Mouse (Mus musculus) liver, adult 2 months (tissue): ENCODE data around the gene Hspb11. TPM values are rescaled to one million over a fixed set of nuclear protein-coding genes. Genes with fewer than 3 reads are reported as not detected.

Experiments used
- DNase-seq: peaks from one replicate; pipeline ENCODE4 v3.0.0-alpha.2; 2011; ENCODE audit warnings: low read depth, low spot score; ENCODE audit errors: extremely low read depth
- H3K27ac ChIP-seq: fragments of 200-500 bp; replicated peaks from 2 replicates; pipeline ENCODE4 v1.5.1; 2012; ENCODE audit warnings: low read depth, mild to moderate bottlenecking, control low read depth, inconsistent platforms, low read length; ENCODE audit not compliant: insufficient read depth
- H3K27me3 ChIP-seq: fragments of 200-500 bp; 2 replicates; pipeline ENCODE4 v1.6.1; 2012; ENCODE audit warnings: mild to moderate bottlenecking, moderate library complexity, low read length, inconsistent platforms; ENCODE audit not compliant: control insufficient read depth, insufficient read depth
- H3K36me3 ChIP-seq: fragments of 200-500 bp; 2 replicates; pipeline ENCODE4 v1.6.1; 2012; ENCODE audit warnings: low read length, inconsistent platforms; ENCODE audit not compliant: control insufficient read depth, insufficient read depth
- H3K4me1 ChIP-seq: fragments of 200-500 bp; 2 replicates; pipeline ENCODE4 v1.6.1; 2011; ENCODE audit warnings: low read length; ENCODE audit not compliant: control insufficient read depth, insufficient read depth
- H3K4me3 ChIP-seq: fragments of 200-500 bp; 2 replicates; pipeline ENCODE4 v1.5.1; 2011; ENCODE audit warnings: low read depth, mild to moderate bottlenecking, control low read depth, low read length, moderate library complexity; ENCODE audit not compliant: insufficient read depth
- H3K79me2 ChIP-seq: fragments of 200-500 bp; 2 replicates; pipeline ENCODE4 v1.6.1; 2012; ENCODE audit warnings: inconsistent platforms, mild to moderate bottlenecking, low read length, moderate library complexity; ENCODE audit not compliant: control insufficient read depth, insufficient read depth
- H3K9ac ChIP-seq: fragments of 200-500 bp; 2 replicates; pipeline ENCODE4 v1.6.1; 2012; ENCODE audit warnings: low read depth, mild to moderate bottlenecking, control low read depth, inconsistent platforms, low read length
- CTCF ChIP-seq: fragments of 200-500 bp; IDR thresholded peaks from 2 replicates; pipeline ENCODE4 v1.5.1; 2011; ENCODE audit warnings: low read depth, low read length, control low read depth
- POLR2A ChIP-seq: fragments of 200-500 bp; IDR thresholded peaks from 2 replicates; pipeline ENCODE4 v1.6.1; 2011; ENCODE audit warnings: low read length, control low read depth; ENCODE audit not compliant: insufficient read depth; ENCODE audit errors: extremely low read depth
- WGBS: fragments of 180-500 bp; shearing (Covaris S2); methylation state at CpG from one replicate; pipeline ENCODE4 v1.1.7; 2018; 5-methylcytosine and 5-hydroxymethylcytosine counted together
- polyA plus RNA-seq: library from polyadenylated mRNA; depleted of rRNA; stranded (reverse); fragments of >200 nt; gene quantifications from 2 replicates; pipeline ENCODE4 v1.2.3, GENCODE M21; 2012; rRNA removed
- total RNA-seq: library from RNA; depleted of rRNA; stranded (reverse); fragments of >200 nt; gene quantifications from 2 replicates; pipeline ENCODE4 v1.2.3, GENCODE M21; 2014; rRNA removed

Hspb11 gene
- total RNA-seq (9.1 and 10.2 TPM in 2 replicates), polyA plus RNA-seq (0.85 and 2.0 TPM in 2 replicates)

DNA sequence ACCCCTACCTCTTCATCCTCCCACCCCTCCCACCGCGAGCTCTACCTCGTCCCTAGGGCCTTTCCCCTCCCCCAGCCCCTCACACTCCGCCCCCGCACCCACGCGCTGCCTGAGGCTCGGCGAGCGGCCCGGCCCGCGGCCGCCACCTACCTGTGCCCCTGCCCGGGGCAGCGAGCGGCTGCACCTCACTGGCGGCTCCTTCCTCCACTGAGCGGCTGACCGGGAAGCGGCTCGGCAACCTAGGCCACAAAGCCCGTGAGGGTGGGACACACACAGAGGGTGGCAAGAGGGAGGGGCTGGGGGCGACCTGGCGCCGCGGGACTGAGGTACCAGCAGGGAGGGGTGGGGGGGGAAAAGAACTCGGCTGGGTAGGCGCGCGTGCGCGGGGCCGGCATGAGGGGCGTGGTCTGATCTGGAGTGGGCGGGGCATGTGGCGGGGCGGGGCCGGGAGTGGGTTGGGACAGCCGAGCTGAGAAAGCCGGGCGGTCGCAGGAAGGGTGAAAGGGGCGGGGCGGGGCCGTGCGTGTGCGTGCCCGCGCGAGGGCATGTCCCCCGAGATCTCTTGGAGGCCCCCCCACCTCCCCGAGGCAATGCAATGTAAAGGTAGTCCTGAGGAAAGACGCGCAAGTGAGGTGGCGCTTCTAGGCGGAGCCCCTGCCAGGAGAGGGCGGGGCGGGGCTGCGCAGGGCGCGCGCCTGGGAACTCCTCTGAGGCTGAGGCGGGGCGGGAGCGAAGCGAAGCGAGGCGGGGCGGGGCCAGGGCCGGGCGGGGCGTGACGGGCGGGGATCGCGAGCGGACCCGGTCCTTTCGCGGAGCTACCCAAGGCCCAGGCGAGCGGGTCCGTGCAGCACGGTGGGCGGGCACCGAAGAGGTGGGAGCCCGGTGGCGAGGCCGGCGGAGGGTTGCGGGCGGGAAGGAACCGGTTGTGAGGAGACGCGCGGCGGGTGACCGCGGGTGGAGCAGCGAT, at the start of gene Hspb11, which contains the start of gene Lrrc42:
Gene Hspb11 (plus strand): TSS at position 469 of the 967 bp plus-strand sequence.
Gene Lrrc42 (minus strand): TSS at position 408 of the 967 bp plus-strand sequence.
- H3K4me3 ChIP-seq, result peak within 1 kb of the TSS; percentile 79
- H3K27me3 ChIP-seq, result no peaks in the 10 kb centered on the region
- TF ChIP-seq POLR2A, result peak; percentile 48; the same call in 1 of the 2 replicates
- peak; percentile 45 for TF ChIP-seq CTCF
- DNase-seq, result peak; percentile 86
- H3K27ac ChIP-seq, result peak within 1 kb of the TSS; percentile 82
- no peaks in the 10 kb centered on the region for H3K36me3 ChIP-seq
- H3K79me2 ChIP-seq, result peaks cover 19% of the 10 kb centered on the region; the same call in 1 of the 2 replicates
- H3K9ac ChIP-seq, result peak within 1 kb of the TSS; percentile 99
- 1% methylated on average over 97 of the region's 101 CpGs for WGBS
- peaks cover 18% of the 10 kb centered on the region for H3K4me1 ChIP-seq

DNA sequence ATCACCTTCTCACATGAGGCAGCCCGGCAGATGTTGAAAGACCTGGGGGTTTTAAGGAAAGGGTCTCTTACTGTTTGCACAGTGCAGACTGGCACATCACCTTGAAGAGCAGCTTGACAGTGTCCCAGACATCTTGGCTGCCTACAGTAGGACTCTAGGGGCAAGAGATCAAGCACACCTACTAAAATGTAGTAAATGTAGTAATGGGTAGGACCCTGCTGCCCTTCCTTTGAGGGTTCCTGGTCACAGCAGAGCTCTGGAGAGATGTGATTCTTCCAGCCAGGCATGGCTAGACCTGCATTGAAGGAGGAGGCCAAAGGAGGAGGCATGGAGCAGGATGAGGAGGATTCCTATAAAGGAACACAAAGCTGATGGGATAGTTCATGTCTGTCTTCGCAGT, 46.4 kb upstream of the Hspb11 start:
- no peak overlapping the region for H3K4me3 ChIP-seq
- no peaks in the 10 kb centered on the region for H3K79me2 ChIP-seq
- H3K9ac ChIP-seq, result no peak overlapping the region
- H3K27me3 ChIP-seq, result no peaks in the 10 kb centered on the region
- TF ChIP-seq POLR2A (no peak), CTCF (no peak)
- no peak for DNase-seq
- H3K27ac ChIP-seq, result no peak overlapping the region
- peaks cover 19% of the 10 kb centered on the region for H3K36me3 ChIP-seq
- 95% methylated on average over 2 of the region's 2 CpGs for WGBS
- H3K4me1 ChIP-seq, result no peaks in the 10 kb centered on the region

- H3K27me3 ChIP-seq, result no peaks in the 10 kb centered on the region
- no peak for DNase-seq
- no peak within 1 kb of the TSS for H3K27ac ChIP-seq
- no peak within 1 kb of the TSS for H3K4me3 ChIP-seq
- no peaks in the 10 kb centered on the region for H3K79me2 ChIP-seq
- peaks cover 8% of the 10 kb centered on the region for H3K36me3 ChIP-seq
- no peaks in the 10 kb centered on the region for H3K4me1 ChIP-seq
- no peak within 1 kb of the TSS for H3K9ac ChIP-seq
- WGBS, result 94% methylated on average over 3 of the region's 3 CpGs
- TF ChIP-seq POLR2A (no peak), CTCF (no peak)
These were observed 44.5 kb upstream of the Hspb11 start, which contains the start of gene Ldlrad1 for GRCm38 (mm10) chr4:107208880-107209279. TSS of gene Ldlrad1 (plus strand) at chr4:107209180.

DNA sequence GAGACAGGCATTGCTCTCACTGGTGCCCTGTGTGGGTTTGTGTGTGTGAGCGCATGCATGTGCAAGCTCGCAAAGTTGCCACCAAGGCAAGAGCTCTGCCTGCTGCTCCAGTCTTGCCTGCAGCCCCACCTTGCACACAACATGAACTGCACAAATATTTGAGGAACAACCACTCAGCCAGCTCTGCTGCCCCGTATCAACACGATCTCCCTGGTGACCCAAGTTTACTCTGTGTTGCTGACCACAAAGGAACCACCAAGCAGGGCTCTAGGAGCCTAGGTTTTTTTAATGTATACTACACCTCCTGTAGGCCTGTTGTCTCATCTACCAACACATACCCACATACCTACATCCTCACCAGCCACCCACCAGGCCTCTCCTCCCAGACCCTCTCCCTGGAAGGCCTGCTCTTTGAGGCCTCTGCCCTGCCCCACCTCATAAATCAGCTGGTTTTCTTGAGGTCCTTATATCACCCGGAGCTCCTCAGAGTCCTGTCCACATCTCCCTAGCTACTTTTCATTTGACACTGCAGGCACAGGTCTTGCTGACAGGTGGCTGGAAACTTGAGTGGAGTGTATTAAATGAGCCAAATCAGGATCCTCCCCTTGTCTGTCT, 42.8 kb upstream of the Hspb11 start:
- H3K79me2 ChIP-seq, result no peaks in the 10 kb centered on the region
- no peaks in the 10 kb centered on the region for H3K4me1 ChIP-seq
- WGBS, result 29% methylated on average over 5 of the region's 5 CpGs
- TF ChIP-seq CTCF (no peak), POLR2A (no peak)
- no peak for DNase-seq
- no peak overlapping the region for H3K4me3 ChIP-seq
- H3K9ac ChIP-seq, result no peak overlapping the region
- no peak overlapping the region for H3K27ac ChIP-seq
- no peaks in the 10 kb centered on the region for H3K27me3 ChIP-seq
- H3K36me3 ChIP-seq, result no peaks in the 10 kb centered on the region

DNA sequence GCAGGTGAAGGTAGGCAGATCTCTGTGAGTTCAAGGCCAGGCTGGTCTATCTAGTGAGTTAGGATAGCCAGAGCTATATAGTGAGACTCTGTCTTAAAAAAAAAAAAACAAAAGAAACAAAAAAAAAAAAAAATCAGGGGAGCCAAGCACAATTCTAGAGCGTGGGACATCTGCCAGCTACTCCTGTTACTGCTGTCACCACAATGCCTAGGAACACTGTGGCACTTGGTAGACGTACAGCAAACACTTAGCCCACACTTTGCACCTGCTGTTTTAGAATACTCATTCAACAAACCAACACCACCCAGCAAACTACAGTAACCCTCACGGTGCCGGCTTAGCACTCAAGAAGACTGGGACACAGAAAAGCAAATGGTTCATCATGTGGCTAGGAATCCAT, 41.9 kb upstream of the Hspb11 start:
- WGBS, result 70% methylated on average over 4 of the region's 4 CpGs
- H3K36me3 ChIP-seq, result no peaks in the 10 kb centered on the region
- no peaks in the 10 kb centered on the region for H3K4me1 ChIP-seq
- TF ChIP-seq CTCF (no peak), POLR2A (no peak)
- DNase-seq, result no peak
- H3K27ac ChIP-seq, result no peak overlapping the region
- H3K9ac ChIP-seq, result no peak overlapping the region
- no peaks in the 10 kb centered on the region for H3K79me2 ChIP-seq
- H3K27me3 ChIP-seq, result no peaks in the 10 kb centered on the region
- no peak overlapping the region for H3K4me3 ChIP-seq

DNA sequence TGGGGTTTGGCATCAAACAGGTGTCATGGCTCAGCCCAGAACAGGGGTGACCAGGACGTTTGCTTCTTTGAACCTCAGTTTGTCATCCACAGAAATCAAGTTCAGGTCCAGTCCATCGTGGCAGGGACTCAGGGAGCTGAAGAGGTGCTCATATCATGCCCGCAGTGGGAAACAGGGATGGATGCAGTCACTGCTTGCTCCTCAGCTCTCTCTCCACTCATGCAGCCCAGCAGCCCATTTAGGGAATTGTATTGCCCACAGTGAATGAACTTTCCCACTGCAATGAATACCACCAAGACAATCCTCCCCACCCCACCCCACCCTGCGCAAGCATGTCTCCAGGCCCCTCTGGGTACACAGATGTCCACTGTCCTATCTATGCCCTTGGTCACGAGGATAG, 41.5 kb upstream of the Hspb11 start:
- H3K79me2 ChIP-seq, result no peaks in the 10 kb centered on the region
- TF ChIP-seq CTCF (no peak), POLR2A (no peak)
- no peak overlapping the region for H3K9ac ChIP-seq
- no peak for DNase-seq
- no peak overlapping the region for H3K4me3 ChIP-seq
- WGBS, result 91% methylated on average over 5 of the region's 5 CpGs
- H3K4me1 ChIP-seq, result no peaks in the 10 kb centered on the region
- no peaks in the 10 kb centered on the region for H3K36me3 ChIP-seq
- H3K27me3 ChIP-seq, result no peaks in the 10 kb centered on the region
- H3K27ac ChIP-seq, result no peak overlapping the region
